Mouse (Mus musculus) ES-E14 (cell line): ENCODE measurements at regions not wholly inside any gene's neighbourhood (a gene's known extent, or its start where the extent isn't known, plus 50 kb on each side); places are given as distances from the start of the nearest gene placed in this dataset.

Experiments used
- HCFC1 ChIP-seq: IDR thresholded peaks from 2 replicates; pipeline ENCODE4 v1.6.1; 2012; ENCODE audit warnings: low read length, inconsistent platforms, borderline replicate concordance; ENCODE audit not compliant: insufficient read depth
- MAFK ChIP-seq: IDR thresholded peaks from 2 replicates; pipeline ENCODE4 v1.6.1; 2014; ENCODE audit warnings: mild to moderate bottlenecking, low read depth, low read length, inconsistent platforms; ENCODE audit not compliant: insufficient read depth

- TF ChIP-seq HCFC1 (no peak), MAFK (no peak)
These were observed 143.1 kb upstream of the N4bp1 start for GRCm38 (mm10) chr8:87028171-87028570.
